Mouse (Mus musculus) midbrain, postnatal 0 days (tissue): ENCODE measurements at regions not wholly inside any gene's neighbourhood (a gene's known extent, or its start where the extent isn't known, plus 50 kb on each side); places are given as distances from the start of the nearest gene placed in this dataset.

Experiments used
- ATAC-seq: fragments of 200-750 bp; cut with Nextera tagmentation; 2 replicates; pipeline ENCODE4 v1.8.0; 2017; ENCODE audit warnings: moderate number of reproducible peaks, mild to moderate bottlenecking, moderate TSS enrichment, moderate library complexity; ENCODE audit not compliant: low FRiP score
- DNase-seq: peaks from one replicate; pipeline ENCODE4 v3.0.0-alpha.2; 2015; ENCODE audit warnings: low spot score
- H3K27ac ChIP-seq: fragments of 300-500 bp; sonication (generic); 2 replicates; pipeline ENCODE4 v1.5.1; 2014; ENCODE audit warnings: low read depth, mild to moderate bottlenecking, low read length, mixed read lengths
- H3K27me3 ChIP-seq: fragments of 300-500 bp; sonication (generic); 2 replicates; pipeline ENCODE4 v1.6.1; 2014; ENCODE audit warnings: low read length, control low read depth, mixed read lengths; ENCODE audit not compliant: insufficient read depth
- H3K36me3 ChIP-seq: fragments of 300-500 bp; sonication (generic); 2 replicates; pipeline ENCODE4 v1.6.1; 2014; ENCODE audit warnings: low read length, control low read depth, mixed read lengths; ENCODE audit not compliant: insufficient read depth
- H3K4me1 ChIP-seq: fragments of 300-500 bp; sonication (generic); 2 replicates; pipeline ENCODE4 v1.6.1; 2014; ENCODE audit warnings: mild to moderate bottlenecking, control low read depth, antibody characterized with exemption, low read length, mixed read lengths; ENCODE audit not compliant: insufficient read depth
- H3K4me2 ChIP-seq: fragments of 300-500 bp; sonication (generic); 2 replicates; pipeline ENCODE4 v1.6.1; 2014; ENCODE audit warnings: low read depth, mild to moderate bottlenecking, low read length, mixed read lengths; ENCODE audit not compliant: poor library complexity, severe bottlenecking
- H3K4me3 ChIP-seq: fragments of 300-500 bp; sonication (generic); 2 replicates; pipeline ENCODE4 v1.5.1; 2014; ENCODE audit warnings: low read depth, mild to moderate bottlenecking, low read length, moderate library complexity
- H3K9ac ChIP-seq: fragments of 300-500 bp; sonication (generic); replicated peaks from 2 replicates; pipeline ENCODE4 v1.6.1; 2014; ENCODE audit warnings: mild to moderate bottlenecking, low read length, moderate library complexity, mixed read lengths; ENCODE audit not compliant: poor library complexity, severe bottlenecking
- H3K9me3 ChIP-seq: fragments of 300-500 bp; sonication (generic); 2 replicates; pipeline ENCODE4 v1.6.1; 2016; ENCODE audit warnings: low read length, control low read depth
- CTCF ChIP-seq: IDR thresholded peaks from 2 replicates; pipeline ENCODE4 v1.5.1; 2016; ENCODE audit warnings: antibody characterized with exemption, mild to moderate bottlenecking
- WGBS: fragments of 180-500 bp; shearing (Covaris S2); extraction: QIAGEN DNeasy Blood & Tissue Kit; methylation state at CpG from one replicate; pipeline ENCODE4 v1.1.7; 2014; 5-methylcytosine and 5-hydroxymethylcytosine counted together

GRCm38 (mm10) chr5:150894049-150894738 is 58.2 kb upstream of the Kl start:
- no peaks in the 10 kb centered on the region for H3K36me3 ChIP-seq
- H3K4me1 ChIP-seq, result no peaks in the 10 kb centered on the region
- DNase-seq (no peak), ATAC-seq (peak; percentile 16; the same call in 1 of the 2 replicates)
- no peak overlapping the region for H3K27ac ChIP-seq
- H3K4me3 ChIP-seq, result no peak overlapping the region
- H3K9ac ChIP-seq, result no peak overlapping the region
- no peak for TF ChIP-seq CTCF
- no peak overlapping the region for H3K4me2 ChIP-seq
- H3K9me3 ChIP-seq, result no peaks in the 10 kb centered on the region
- WGBS, result 39% methylated on average over 3 of the region's 3 CpGs
- no peaks in the 10 kb centered on the region for H3K27me3 ChIP-seq

GRCm38 (mm10) chr5:150894739-150895085 is 57.7 kb upstream of the Kl start:
- H3K4me3 ChIP-seq, result no peak overlapping the region
- no peaks in the 10 kb centered on the region for H3K4me1 ChIP-seq
- no peaks in the 10 kb centered on the region for H3K9me3 ChIP-seq
- 53% methylated on average over 4 of the region's 4 CpGs for WGBS
- peak; percentile 44; the same call in 1 of the 2 replicates for ATAC-seq
- no peaks in the 10 kb centered on the region for H3K36me3 ChIP-seq
- TF ChIP-seq CTCF, result no peak
- no peak overlapping the region for H3K9ac ChIP-seq
- no peaks in the 10 kb centered on the region for H3K27me3 ChIP-seq
- DNase-seq, result peak; percentile 30
- no peak overlapping the region for H3K4me2 ChIP-seq
- no peak overlapping the region for H3K27ac ChIP-seq

- H3K36me3 ChIP-seq, result no peaks in the 10 kb centered on the region
- H3K4me1 ChIP-seq, result 0 out of 2 replicates have a peak, but pooled peaks cover 2% of the 10 kb centered on the region
- no peak for TF ChIP-seq CTCF
- H3K27me3 ChIP-seq, result no peaks in the 10 kb centered on the region
- no peak overlapping the region for H3K4me2 ChIP-seq
- no peak overlapping the region for H3K4me3 ChIP-seq
- ATAC-seq (no peak), DNase-seq (no peak)
- no peak overlapping the region; the same call in 1 of the 2 replicates for H3K27ac ChIP-seq
- WGBS, result 61% methylated on average over 3 of the region's 3 CpGs
- H3K9ac ChIP-seq, result no peak overlapping the region
- no peaks in the 10 kb centered on the region for H3K9me3 ChIP-seq
Observed at GRCm38 (mm10) chr5:150901661-150902060, 50.7 kb upstream of the Kl start.
